Mouse (Mus musculus) heart, postnatal 0 days (tissue): ENCODE measurements around the gene Slc10a4. TPM values are rescaled to one million over a fixed set of nuclear protein-coding genes. Genes with fewer than 3 reads are reported as not detected.

Experiments
- ATAC-seq: fragments of 200-750 bp; cut with Nextera tagmentation; 2 replicates; pipeline ENCODE4 v1.8.0; 2017; ENCODE audit warnings: low read depth, moderate number of reproducible peaks, moderate library complexity; ENCODE audit not compliant: insufficient read depth
- DNase-seq: peaks from one replicate; pipeline ENCODE4 v3.0.0-alpha.2; 2016; ENCODE audit warnings: low spot score
- H3K27ac ChIP-seq: fragments of 300-500 bp; sonication (generic); 2 replicates; pipeline ENCODE4 v1.5.1; 2014; ENCODE audit warnings: low read depth, mild to moderate bottlenecking
- H3K27me3 ChIP-seq: fragments of 300-500 bp; sonication (generic); 2 replicates; pipeline ENCODE4 v1.6.1; 2014; ENCODE audit warnings: low read length, mixed read lengths; ENCODE audit not compliant: control insufficient read depth, insufficient read depth
- H3K36me3 ChIP-seq: fragments of 300-500 bp; sonication (generic); replicated peaks from 2 replicates; pipeline ENCODE4 v1.6.1; 2014; ENCODE audit warnings: low read length, mixed read lengths; ENCODE audit not compliant: control insufficient read depth, insufficient read depth
- H3K4me1 ChIP-seq: fragments of 300-500 bp; sonication (generic); 2 replicates; pipeline ENCODE4 v1.6.1; 2014; ENCODE audit warnings: antibody characterized with exemption; ENCODE audit not compliant: control insufficient read depth, insufficient read depth
- H3K4me2 ChIP-seq: fragments of 300-500 bp; sonication (generic); 2 replicates; pipeline ENCODE4 v1.6.1; 2014; ENCODE audit warnings: low read depth, mild to moderate bottlenecking, low read length, moderate library complexity
- H3K4me3 ChIP-seq: fragments of 300-500 bp; sonication (generic); 2 replicates; pipeline ENCODE4 v1.5.1; 2014; ENCODE audit warnings: low read depth, low read length
- H3K9ac ChIP-seq: fragments of 300-500 bp; sonication (generic); replicated peaks from 2 replicates; pipeline ENCODE4 v1.6.1; 2014; ENCODE audit warnings: low read depth, low read length, mixed read lengths
- H3K9me3 ChIP-seq: fragments of 300-500 bp; sonication (generic); replicated peaks from 2 replicates; pipeline ENCODE4 v1.6.1; 2016; ENCODE audit warnings: low read length; ENCODE audit not compliant: control insufficient read depth
- CTCF ChIP-seq: IDR thresholded peaks from 2 replicates; pipeline ENCODE4 v1.5.1; 2016; ENCODE audit warnings: antibody characterized with exemption, control low read depth, low read depth
- EP300 ChIP-seq: IDR thresholded peaks from 2 replicates; pipeline ENCODE4 v1.6.1; 2016; ENCODE audit warnings: antibody characterized with exemption, low read depth
- WGBS: fragments of 180-500 bp; shearing (Covaris S2); extraction: QIAGEN DNeasy Blood & Tissue Kit; methylation state at CpG from one replicate; pipeline ENCODE4 v1.1.7; 2014; 5-methylcytosine and 5-hydroxymethylcytosine counted together
- polyA plus RNA-seq: library from polyadenylated mRNA; unstranded; fragments of >200 nt; fragmentation: Nextera tagmentation; extraction: Ambion mirVana; gene quantifications from 2 replicates; pipeline ENCODE4 v1.2.1, GENCODE M21; 2015
- total RNA-seq: library from RNA; depleted of rRNA; stranded (reverse); fragments of >200 nt; gene quantifications from 2 replicates; pipeline ENCODE4 v1.2.3, GENCODE M21; 2014; ENCODE audit warnings: low replicate concordance

The Slc10a4 gene
- total and polyA plus RNA-seq, 2 experiments from 2014 or later: 0.19 TPM; not detected in 1

DNA sequence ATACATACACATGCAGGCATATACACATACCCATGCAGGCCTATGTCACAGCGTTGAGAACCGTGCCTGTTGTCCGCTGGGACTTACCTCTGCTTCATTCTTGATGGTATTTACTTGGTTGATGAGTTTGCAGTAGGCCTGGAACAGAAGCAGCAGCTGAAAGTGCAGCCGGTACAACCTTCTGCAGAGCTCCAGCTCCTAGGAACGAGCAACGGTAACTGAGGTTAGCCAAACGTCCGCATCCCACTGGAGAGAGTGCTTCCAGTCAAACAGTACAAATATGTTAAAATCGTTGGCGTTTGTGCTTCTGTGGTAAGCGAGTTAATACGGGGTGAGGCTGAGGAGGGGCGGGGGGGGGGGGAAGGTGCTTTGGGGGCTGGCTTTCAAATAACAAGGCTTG is 17.1 kb downstream of the Slc10a4 start:
- no peaks in the 10 kb centered on the region for H3K27me3 ChIP-seq
- H3K9ac ChIP-seq: no peak overlapping the region
- H3K27ac ChIP-seq: no peak overlapping the region
- peaks cover 43% of the 10 kb centered on the region for H3K36me3 ChIP-seq
- H3K4me1 ChIP-seq: no peaks in the 10 kb centered on the region
- 96% methylated on average over 13 of the region's 13 CpGs for WGBS
- ATAC-seq: no peak
- TF ChIP-seq EP300 (no peak), CTCF (no peak)
- H3K9me3 ChIP-seq: no peaks in the 10 kb centered on the region
- no peak overlapping the region for H3K4me3 ChIP-seq
- DNase-seq: no peak
- no peak overlapping the region for H3K4me2 ChIP-seq

- H3K4me2 ChIP-seq: no peak overlapping the region
- 49% methylated on average over 13 of the region's 13 CpGs for WGBS
- no peaks in the 10 kb centered on the region for H3K4me1 ChIP-seq
- peak; percentile 49; the same call in 1 of the 2 replicates for ATAC-seq
- H3K9ac ChIP-seq: no peak overlapping the region
- no peak for DNase-seq
- H3K4me3 ChIP-seq: no peak overlapping the region
- no peak overlapping the region for H3K27ac ChIP-seq
- TF ChIP-seq EP300: no peak
- no peak for TF ChIP-seq CTCF
- no peaks in the 10 kb centered on the region for H3K27me3 ChIP-seq
- peaks cover 71% of the 10 kb centered on the region for H3K36me3 ChIP-seq
- no peaks in the 10 kb centered on the region for H3K9me3 ChIP-seq
Observed at GRCm38 (mm10) chr5:73028646-73029045, 22.0 kb downstream of the Slc10a4 start.

DNA sequence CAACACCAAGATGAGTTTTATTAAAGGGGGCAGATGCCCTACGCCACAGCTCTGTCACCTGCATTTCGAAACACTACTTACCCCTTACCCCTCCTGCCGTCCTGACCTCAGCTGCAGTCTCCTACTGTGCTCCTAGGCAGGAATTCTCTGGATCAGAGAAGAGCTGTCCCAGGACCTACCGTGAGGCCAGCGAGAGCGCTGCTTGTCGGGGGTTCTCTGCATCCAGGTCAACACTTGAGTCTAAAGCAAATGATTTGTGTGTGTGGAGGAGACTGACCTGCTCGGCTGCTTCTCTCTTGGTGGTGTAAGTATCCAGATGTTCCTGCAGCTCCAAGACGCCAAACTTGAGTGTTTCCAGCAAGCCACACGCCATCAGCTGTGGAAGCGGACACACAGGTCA is 25.8 kb downstream of the Slc10a4 start:
- DNase-seq (no peak), ATAC-seq (no peak)
- Histone ChIP-seq H3K4me2 (no peak overlapping the region), H3K36me3 (peaks cover 81% of the 10 kb centered on the region), H3K9ac (no peak overlapping the region), H3K27ac (no peak overlapping the region), H3K9me3 (no peaks in the 10 kb centered on the region), H3K27me3 (no peaks in the 10 kb centered on the region), H3K4me1 (no peaks in the 10 kb centered on the region), H3K4me3 (no peak overlapping the region)
- 87% methylated on average over 11 of the region's 11 CpGs for WGBS
- no peak for TF ChIP-seq CTCF
- TF ChIP-seq EP300: no peak

DNA sequence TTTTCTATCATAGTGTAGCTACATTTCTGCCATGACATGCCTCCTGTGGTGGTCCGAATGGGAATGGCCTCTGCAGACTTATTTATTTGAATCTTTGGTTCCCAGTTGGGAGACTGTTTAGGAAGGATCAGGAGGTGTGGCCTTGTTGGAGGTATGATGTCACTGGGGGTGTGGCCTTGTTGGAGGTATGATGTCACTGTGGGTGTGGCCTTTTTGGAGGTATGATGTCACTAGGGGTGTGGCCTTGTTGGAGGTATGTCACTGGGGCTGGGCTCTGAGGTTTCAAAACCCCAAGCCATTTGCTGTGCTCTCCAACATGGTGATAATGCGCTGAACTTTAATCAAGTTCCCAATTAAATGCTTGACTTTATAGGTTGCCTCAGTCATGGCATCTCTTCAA is 37.4 kb downstream of the Slc10a4 start:
- no peak for TF ChIP-seq CTCF
- TF ChIP-seq EP300: no peak
- Histone ChIP-seq H3K9ac (no peak overlapping the region), H3K4me1 (no peaks in the 10 kb centered on the region), H3K4me2 (no peak overlapping the region), H3K9me3 (no peaks in the 10 kb centered on the region), H3K27me3 (no peaks in the 10 kb centered on the region), H3K27ac (no peak overlapping the region), H3K4me3 (no peak overlapping the region), H3K36me3 (peaks cover 62% of the 10 kb centered on the region)
- ATAC-seq (no peak), DNase-seq (no peak)
- WGBS: 100% methylated on average over 2 of the region's 2 CpGs

GRCm38 (mm10) chr5:73047651-73048245 is 41.1 kb downstream of the Slc10a4 start:
- Histone ChIP-seq H3K4me3 (no peak overlapping the region), H3K27ac (no peak overlapping the region), H3K4me2 (no peak overlapping the region), H3K9me3 (no peaks in the 10 kb centered on the region), H3K4me1 (no peaks in the 10 kb centered on the region), H3K9ac (no peak overlapping the region), H3K27me3 (no peaks in the 10 kb centered on the region), H3K36me3 (peaks cover 86% of the 10 kb centered on the region)
- TF ChIP-seq EP300 (no peak), CTCF (no peak)
- ATAC-seq: no peak
- DNase-seq: no peak
- 70% methylated on average over 7 of the region's 7 CpGs for WGBS

GRCm38 (mm10) chr5:73053933-73054332 is 47.2 kb downstream of the Slc10a4 start:
- no peak overlapping the region for H3K4me2 ChIP-seq
- H3K9ac ChIP-seq: no peak overlapping the region
- peaks cover 89% of the 10 kb centered on the region for H3K36me3 ChIP-seq
- WGBS: 88% methylated on average over 8 of the region's 8 CpGs
- H3K27ac ChIP-seq: no peak overlapping the region
- no peak overlapping the region for H3K4me3 ChIP-seq
- H3K27me3 ChIP-seq: no peaks in the 10 kb centered on the region
- ATAC-seq (no peak), DNase-seq (no peak)
- H3K4me1 ChIP-seq: no peaks in the 10 kb centered on the region
- H3K9me3 ChIP-seq: no peaks in the 10 kb centered on the region
- no peak for TF ChIP-seq EP300
- no peak for TF ChIP-seq CTCF
